Mouse (Mus musculus) neural tube, embryonic 13.5 days (tissue): ENCODE measurements around the gene Tfec. TPM values are rescaled to one million over a fixed set of nuclear protein-coding genes. Genes with fewer than 3 reads are reported as not detected.

ENCODE experiments used
- polyA plus RNA-seq: library from polyadenylated mRNA; unstranded; fragments of >200 nt; fragmentation: Nextera tagmentation; extraction: Ambion mirVana; gene quantifications from 2 replicates; pipeline ENCODE4 v1.2.1, GENCODE M21; 2015

The Tfec gene
- polyA plus RNA-seq, 1 experiment from 2014 or later = 0.61 TPM

Other genes starting within 250 kb of the Tfec start
- gene Tes, start 166.7 kb upstream of the Tfec start, polyA plus RNA-seq = 72.7 and 73.9 TPM in 2 replicates